Mouse (Mus musculus) ovary, postnatal 36 days (tissue): ENCODE data around the gene D10Jhu81e.
"Not testable (repeated sequence)": the region's sequence is repeated elsewhere in the genome, so short reads cannot be mapped to it uniquely, and the experiment has no call there.

Experiments used
- DNase-seq: peaks from one replicate; pipeline ENCODE4 v3.0.0; 2022; ENCODE audit warnings: low spot score, mixed read lengths

D10Jhu81e gene

DNA sequence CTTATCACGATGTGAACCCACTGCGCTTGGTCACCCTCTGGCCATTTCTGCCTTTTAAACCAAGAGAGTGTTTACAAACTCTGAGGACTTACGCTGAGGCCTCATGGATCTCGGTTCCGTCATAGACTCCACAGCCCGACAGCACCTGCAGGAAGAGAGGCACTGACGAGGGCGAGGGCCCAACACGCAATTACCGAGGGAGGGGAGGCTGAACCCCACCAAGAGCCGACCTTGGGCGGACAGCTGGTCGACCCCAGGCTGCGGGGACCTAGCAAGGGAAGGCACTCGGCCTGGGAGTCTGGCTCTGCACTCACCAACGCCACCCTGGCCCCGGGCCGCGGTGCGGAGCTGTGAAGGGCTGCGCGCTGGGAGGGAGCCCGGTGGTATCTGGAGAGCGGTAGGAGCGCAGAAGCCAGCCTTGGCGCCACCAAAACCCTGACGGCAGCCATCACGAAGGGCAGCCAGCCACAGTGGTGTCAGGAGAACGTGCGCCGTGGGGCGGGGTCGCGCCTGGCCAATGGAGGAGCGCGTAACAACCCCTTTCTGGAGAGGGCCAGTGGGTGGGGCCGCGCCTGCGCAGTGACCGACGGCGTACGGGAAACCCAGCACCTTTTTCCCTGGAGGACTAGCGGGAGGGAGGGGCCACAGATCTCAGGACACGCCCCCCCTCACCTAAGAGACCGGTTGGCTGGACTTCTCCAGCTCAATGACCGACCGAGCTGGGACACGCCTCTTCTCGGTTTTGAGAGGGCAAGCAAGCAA, at the start of gene D10Jhu81e:
D10Jhu81e (minus strand) TSS at position 502 of the 762 bp plus-strand sequence.
- DNase-seq = peak; percentile 100

DNA sequence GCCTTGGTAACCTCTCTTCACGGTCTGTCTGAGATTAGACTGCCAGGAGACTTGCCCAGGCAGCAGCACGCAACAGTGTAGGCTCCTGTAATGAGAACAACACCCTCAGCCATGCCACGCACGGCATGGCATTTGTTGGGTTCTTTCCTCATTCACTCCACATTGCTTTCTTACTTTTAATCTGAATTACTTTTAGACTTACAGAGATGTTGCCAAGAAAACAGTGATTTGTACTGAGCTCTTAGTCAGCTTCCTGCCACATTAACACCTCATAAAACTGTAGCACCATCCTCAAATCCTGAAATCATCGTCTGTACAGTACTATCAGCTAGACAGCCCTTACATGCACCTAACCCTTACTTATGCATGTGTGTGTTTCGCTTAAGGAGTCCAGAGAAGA, 49.0 kb upstream of the D10Jhu81e start:
- no peak for DNase-seq

DNA sequence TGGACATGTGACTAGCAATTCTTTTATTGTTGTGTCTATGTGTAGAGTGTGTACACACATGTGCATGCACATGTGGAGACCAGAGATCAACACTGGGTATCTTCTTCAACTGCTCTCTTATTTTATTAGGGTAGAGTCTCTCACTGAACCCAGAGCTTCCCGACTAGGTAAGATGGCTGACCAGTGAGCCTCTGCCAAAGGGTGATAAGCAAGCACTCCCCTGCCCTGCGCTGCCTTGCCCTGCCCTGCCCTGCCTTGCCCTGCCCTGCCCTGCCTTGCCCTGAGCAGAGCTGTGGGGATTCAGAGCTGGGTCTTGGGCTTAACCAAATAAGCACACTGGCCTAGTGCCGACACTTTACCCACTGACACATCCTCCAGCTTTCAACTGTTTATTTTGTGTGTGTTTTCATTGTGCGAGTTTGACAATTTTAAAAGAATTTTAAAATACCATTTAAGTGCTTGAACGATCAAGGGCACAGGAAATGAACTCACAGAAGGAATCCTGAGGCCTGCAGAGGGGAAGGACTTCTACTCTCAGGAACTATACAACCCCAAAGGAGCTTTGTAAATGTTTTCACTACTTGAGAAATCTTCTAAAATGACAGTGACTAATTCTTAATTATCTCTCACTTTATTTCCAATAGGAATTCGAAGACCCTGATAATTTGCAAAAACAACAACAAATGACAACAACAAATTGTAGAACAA, 46.9 kb upstream of the D10Jhu81e start:
- DNase-seq = no peak

DNA sequence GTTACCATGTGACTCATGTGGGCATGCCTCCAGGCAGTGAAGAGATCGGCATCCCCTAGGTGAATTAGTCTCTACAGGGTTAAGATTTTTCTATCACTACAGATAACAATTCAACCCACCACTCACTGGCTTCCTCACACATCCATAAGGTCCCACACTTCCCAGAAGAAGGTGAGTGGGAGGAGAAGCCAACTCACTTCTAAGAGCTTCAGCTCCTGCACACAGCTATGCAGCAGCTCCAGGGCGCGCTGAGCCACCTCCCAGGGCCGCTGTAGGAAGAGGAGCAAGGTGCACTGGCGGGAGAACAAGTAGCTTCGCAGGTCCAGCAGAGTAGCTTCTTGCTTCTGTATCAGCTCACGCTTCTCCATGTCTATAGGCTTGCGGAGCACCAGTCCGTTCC, 44.8 kb upstream of the D10Jhu81e start:
- DNase-seq = no peak

DNA sequence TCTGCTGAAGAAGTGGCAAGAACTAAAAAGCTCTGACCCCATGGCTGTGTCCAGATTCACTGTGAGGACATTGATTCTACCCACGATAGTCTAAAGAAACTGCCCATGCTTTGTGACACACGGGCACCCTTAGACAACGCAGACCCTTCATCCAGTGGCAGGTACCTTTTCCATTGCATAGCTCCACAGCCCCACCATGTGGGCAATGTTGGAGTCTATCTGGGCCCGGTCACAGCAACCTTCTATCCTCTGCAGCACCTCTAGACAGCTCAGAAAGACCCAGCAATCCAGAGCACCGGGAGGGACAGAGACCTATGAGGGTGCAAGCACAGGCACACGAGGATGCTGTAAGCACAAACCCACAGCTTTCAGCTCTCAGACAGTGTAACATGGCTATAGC, 41.7 kb upstream of the D10Jhu81e start:
- DNase-seq = peak; percentile 11

DNA sequence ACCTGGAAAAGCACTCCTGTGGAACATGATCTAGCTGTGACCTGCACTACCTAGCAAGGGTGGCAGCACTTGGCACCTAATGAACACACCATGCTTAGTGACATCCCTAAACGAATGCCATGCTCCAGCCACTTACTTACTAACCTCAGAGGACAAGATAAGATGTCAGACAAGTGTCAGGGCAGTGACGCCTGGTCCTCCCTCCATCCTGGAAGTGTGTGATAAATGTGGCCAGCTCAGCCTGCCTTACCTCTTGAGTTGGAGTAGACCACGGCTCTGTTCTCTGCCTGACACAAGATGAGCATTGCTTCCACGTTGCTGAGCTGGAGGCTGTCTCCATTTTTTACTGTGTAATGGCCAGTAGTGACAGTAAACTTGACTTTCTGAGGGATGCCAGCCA, 31.6 kb upstream of the D10Jhu81e start:
- no peak for DNase-seq

DNA sequence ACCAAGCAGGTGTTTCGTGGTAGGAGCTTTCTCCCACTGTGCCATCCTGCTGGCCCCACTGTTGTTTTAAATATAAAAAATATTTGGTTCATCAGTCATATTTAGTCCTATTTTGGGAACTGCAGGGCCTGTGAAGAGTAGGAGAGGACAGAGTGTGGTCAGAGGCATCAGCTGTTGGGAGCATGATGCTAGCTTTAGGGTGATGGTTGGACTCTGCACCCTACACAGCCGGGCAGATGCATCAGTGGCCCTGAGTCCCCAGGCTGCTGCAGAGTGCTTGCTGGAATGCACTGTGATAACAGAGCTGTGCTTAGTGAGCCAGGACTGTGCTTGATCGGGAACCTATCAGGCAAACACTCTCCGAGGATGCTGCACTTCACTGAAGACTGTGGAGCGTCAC, 23.4 kb upstream of the D10Jhu81e start:
- DNase-seq = no peak

DNA sequence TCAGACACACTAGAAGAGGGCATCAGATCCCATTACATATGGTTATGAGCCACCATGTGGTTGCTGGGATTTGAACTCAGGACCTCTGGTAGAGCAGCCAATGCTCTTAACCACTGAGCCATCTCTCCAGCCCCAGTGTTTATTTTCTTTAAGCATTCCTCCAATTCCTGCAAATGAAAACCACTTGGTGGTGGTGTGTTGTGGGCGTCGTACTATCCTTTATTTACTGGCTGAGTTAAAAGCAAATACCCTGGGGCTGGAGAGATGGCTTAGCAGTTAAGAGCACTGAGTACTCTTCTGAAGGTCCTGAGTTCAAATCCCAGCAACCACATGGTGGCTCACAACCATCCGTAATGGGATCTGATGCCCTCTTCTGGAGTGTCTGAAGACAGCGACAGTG, 16.5 kb upstream of the D10Jhu81e start:
- DNase-seq = not testable (repeated sequence)

DNA sequence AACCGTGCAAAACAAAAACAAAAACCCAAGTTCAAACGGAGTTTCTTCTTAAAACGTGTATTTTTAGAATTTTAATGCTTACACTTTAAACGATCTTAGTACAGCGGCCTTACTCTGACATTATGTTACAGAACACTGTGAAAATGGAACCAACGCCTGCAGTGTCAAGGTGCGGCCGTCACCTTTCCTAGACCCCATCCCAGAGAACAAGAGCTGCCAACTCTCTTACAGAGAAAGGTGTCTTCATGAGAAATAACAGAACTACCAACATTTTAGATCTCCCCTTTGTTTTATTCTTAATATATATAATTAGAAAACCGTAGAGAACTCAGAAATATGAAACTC, 15.8 kb upstream of the D10Jhu81e start:
- no peak for DNase-seq

DNA sequence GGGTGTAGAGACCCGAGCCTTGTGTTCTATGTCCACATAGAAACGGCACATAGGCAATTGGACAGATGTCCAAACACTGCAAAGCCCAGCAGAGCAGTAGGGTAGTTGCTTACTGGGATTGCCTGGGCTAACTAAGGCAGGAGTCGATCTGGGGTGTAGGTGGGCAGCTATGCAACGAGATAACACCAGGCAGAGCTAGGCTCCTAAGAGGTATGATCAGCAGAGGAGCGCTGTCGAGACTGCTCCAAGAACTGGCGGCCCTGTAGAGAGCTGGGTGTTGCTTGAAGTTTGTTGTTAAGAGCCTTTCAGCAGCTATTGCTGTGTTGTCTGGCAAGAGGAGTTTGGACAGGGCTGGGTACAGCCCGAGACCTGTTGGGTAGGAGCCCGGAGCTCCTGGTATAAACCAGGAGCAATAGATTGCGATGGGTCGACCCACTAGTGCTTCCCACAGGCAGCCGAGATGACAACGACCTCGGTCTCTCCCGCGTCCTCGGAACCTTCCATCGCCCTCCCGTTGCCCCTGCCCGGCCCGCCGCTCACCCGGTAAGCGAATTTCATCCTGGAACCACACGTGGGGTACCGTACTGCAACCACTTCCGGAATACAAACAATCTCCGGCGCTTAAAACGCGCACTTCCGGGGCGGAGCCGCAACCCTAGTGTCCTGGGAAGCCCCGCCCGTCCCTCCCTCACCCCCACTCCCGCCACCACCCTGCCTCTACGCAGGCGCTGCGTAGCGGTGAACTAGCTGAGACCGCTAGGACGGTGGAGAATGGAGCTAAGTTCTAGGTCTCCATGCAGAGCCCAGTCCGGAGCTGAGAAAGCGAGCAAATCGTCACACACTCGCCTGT, 15.2 kb upstream of the D10Jhu81e start, which contains the start of gene Pwp2:
Pwp2 (minus strand) TSS at position 619 of the 850 bp plus-strand sequence.
- DNase-seq = peak; percentile 85

DNA sequence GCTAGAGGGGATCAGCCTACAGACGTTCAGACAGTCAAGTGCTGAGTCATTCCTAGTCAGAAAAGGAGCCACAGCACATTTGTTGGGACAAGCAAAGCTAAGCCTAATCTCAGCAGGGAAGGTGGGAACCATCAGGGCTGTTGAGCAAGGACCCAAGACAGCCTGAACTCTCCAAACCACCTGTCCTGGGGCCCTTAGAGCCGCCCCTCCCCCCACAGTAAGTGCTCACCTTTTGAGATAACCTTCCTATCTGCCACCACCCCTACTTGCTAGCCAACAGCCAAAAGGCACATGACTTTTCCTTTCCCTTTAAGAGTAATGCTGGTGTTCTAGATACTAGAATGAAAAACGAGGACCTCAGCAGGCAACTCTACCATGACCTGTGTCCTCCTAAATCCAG, 14.0 kb upstream of the D10Jhu81e start:
- no peak for DNase-seq

DNA sequence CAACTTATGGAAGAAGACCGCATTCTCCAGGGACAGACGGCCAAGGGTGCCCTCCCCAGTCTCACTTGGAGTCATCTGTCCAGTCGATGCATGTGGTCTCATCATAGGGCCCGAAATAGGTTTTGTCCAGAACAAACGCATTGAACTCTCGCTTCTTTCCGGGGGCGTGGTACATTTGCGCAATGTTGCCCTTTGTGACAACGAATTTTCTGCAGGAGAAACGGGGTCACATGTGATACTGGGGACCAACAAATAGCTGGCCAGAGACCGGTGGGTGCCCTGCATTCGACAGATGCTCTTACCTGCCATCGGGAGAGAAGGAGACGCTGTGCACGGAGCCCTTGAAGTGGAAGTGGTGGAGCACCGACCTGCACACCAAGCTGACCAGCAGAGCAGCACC, 12.7 kb upstream of the D10Jhu81e start:
- no peak for DNase-seq

DNA sequence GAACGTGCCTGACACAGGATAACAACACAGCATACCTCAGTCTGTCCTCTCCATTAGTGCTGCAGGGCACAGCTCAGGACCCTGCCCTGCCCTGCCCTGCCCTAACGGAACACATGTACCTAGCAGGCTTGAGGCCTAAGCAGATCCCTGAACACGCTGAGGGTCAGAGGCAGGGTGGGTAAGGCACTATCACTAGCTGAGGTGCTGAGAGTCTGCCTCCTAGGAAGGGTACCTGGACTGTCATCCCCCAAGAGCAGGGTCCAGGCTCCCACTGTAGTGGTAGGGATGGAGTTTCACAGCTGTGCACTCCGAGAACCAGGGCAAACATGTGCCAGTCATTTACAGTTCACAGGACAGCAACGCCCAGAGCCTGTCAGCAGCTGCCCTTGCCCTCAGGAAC, 4.9 kb upstream of the D10Jhu81e start:
- no peak for DNase-seq

DNA sequence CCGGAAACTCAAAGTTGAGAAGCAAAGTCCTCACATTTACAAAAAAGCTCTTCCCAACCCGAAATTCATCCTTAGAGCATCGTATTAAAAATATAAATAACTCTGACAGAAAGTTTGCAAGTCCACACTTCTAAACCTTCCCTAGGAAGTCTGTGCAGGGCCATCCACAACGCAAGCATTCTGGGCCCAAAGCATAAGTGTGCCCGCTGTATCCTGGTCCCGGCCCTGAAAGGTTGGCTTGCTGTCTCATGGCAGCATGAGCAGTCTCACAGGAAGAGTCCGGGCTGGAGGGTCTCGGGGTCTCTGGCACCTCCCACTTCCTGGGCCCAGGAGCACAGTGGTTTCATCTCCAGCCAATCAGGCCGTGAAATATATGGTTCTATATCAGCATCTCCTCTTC, 2.0 kb upstream of the D10Jhu81e start:
- no peak for DNase-seq

DNA sequence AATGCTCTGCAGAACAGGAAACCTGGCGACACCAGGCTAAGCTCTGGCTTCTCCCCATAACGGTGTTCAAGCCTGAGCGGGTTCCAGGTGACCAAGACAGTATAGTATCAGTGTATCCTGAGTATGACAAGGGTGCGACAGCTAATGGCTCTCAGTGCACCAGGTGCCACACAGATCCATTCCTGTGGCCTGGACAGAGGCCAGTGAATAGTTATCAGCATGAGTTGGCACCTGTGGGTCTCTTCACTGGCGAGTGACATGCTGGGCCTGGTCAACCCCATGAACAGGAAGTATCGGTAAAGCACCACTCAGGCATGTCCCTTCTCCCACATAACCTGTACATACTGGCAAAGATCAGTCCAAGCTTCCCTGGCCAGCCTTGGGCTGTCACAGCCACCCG, 1.5 kb upstream of the D10Jhu81e start:
- no peak for DNase-seq

DNA sequence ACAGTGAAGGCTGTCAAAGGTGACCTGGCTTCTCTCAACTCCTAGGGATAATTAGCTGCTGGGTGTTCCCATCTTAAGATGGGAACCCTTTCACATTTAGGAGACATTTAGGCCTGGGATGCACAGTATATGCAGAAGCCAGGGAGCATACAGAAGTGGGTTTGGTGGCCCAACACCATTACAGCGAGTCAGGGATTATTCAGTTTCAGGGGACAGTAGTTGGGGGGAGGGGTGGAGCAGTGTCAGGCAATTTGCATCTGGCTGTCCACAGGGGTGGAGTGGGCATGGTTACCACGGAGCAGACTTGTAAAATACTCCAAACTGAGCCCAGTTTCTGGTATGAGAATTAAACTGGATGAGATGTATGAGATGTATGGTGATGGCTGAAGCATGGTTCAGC, 863 bp upstream of the D10Jhu81e start:
- no peak for DNase-seq

DNA sequence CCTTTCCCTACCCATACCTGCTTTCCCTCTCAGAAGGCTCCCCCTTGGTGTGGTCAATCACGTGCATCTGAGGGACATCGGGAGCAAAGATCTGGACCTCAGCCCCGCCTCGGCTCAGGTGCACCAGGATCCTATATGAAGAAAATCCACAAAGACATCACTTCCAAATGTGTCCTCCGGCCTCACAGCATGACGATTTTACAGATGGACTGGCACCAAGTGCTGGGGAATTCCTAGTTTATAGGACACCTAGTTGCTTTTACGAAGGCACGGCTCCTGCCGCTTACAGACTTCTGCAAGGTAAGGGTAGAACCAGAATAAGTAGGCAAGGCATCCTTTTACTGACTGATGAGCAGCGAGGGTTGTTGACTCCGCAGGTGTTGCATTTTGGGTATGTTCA, 790 bp downstream of the D10Jhu81e start:
- DNase-seq = no peak

DNA sequence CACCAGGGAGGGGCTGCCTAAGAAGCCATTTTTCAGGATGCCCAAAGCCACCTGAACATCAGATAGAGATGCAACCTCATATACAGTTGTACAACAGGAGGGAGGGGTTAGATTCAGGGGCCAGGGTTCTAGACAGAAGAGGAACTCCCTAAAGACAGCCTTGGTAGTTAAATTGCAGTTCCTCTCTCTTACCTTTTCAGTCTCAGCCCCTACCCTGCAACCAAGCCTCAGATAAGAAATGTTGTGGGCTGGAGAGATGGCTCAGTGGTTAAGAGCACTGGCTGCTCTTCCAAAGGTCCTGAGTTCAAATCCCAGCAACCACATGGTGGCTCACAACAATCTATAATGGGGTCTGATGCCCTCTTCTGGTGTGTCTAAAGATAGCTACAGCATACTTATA, 1.8 kb downstream of the D10Jhu81e start:
- no peak for DNase-seq

DNA sequence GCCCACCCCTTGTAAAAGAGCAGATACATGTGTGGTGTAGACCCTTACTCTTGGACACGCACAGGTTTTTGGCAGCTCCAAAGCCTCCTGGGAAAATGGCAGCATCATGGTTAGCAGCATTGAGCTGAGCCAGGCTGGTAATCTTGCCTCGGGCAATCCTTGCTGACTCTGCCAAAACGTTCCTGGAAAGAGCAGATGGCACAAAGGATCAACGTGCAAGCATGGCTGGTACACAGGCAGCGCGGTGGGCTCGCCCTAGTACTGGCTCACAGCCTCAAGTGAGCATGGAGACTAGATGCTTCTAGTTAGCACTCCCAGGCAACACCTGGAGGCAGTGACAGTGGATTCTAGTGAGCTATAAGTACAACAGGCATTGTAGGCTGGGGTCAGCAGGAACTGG, 2.2 kb downstream of the D10Jhu81e start:
- DNase-seq = no peak

DNA sequence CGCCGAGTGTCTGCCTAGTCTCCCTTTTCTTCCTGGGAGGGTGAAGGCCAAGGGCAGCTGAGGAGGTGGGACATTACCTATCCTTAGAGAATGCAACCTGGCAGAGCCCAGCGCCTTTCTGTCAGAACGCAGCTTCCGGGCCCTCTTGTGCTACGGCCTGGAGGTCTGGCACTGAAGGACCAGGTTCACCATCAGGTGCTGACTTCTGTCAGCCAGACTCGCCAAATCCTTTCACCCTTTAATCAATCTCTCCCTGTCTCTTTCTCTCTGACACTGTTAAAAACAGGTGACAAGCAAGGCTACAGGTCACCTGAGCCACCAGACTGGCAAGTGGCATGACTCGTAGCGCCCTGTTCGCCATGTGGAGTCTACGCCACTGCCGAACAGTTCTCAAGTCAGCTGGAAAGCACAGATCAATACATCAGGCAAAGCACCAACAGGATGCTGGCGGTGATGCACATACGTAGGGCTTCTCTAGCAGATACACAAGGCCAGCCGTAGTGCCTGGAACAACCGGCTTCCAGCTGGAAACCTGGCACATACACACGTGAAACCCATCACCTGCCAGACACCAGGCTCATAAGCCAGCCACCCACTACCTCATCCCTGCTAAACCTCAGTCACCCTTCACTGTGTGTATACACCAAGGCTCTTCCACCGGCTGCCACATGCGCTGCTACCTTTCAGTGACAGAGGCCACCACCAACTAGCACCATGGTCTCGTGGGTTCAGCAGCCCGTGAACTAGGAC, 4.2 kb downstream of the D10Jhu81e start:
- DNase-seq = no peak

DNA sequence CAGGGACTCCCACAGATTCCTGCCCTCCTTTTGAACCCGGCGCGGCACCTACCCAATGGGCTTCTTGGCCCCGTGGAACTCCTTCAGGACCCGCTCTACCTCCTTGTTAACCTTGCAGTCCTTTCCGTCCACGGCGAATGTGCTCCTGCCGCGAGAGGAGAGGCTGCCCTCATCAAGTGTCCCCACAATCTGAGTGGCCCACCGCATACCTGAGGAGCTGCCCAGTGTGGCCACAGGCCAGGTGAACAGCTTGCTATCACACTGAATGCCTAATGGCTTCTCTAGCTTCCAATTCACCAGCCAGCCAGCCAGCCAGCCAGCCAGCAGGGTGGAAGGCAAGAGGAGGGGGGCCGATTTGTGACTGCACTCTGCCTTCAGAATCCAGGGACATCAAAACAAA, 4.8 kb downstream of the D10Jhu81e start:
- no peak for DNase-seq

DNA sequence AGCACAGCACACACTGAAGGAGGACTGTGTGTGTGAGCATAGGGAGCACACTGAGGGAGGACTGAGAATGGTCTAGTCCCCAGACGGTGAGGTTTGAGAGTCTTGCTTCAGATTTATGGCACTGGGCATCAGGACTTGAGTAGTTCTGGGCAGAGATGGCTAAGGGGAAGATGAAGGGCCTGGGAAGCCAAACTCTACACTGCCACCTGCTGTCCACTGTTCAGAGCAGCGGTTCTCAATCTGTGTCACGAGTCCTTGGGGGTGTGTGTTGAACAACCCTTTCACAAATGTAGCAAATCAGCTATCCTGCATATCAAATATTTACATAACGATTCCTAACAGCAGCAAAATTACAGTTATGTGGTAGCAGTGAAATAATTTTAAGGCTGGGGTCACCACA, 5.7 kb downstream of the D10Jhu81e start:
- DNase-seq = peak; percentile 53
